Mouse (Mus musculus) kidney, postnatal 25 days (tissue): Measurements from ENCODE around the gene Ptprn2.

Source experiments
- DNase-seq, 2 experiments: peaks; one replicate each; pipeline ENCODE4 v3.0.0; 2021; ENCODE audit warnings: mixed read lengths in 2 of 2

The Ptprn2 gene

GRCm38 (mm10) chr12:116785731-116786130, 300.2 kb downstream of the Ptprn2 start:
- DNase-seq = no peak

DNA sequence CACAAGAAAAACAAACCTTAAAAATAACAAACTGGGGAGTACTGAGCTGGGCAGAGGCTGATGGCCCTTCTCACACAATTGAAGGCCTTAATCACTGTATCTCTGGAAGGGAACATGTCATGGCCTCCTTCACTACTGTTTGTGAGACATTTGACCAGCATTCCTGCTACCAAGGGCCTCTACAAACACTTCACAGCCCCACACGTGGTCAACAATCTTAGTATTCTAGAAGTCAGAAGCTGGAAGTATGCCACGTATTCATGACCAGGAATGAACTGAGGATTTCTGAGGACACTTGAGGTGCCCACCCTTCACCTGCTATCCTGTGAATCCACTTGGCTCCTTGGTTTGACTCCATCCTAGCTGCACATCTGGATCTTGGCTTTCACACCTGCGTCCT, 302.8 kb downstream of the Ptprn2 start:
- DNase-seq = no peak

GRCm38 (mm10) chr12:116803331-116803730, 317.8 kb downstream of the Ptprn2 start:
- DNase-seq = no peak

DNA sequence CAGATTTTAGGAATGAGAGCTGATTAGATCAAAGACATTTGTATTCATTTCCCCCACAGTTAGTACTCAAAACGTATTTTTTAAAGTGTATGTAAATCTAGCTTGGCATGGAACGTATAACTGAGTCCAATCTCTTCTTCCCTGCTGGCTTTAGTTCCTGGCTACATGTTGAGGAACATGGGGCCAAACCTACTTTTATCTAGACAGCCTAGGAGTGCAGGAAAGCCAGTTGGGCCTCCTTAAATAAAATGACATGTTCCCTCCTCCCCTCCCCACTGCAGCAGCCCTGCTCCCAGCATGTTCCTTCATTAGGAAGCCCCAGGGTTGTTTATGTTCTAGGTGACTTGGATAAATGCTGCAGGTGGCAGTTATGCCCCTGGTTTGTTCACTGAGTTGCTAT, 319.2 kb downstream of the Ptprn2 start:
- DNase-seq = no peak

DNA sequence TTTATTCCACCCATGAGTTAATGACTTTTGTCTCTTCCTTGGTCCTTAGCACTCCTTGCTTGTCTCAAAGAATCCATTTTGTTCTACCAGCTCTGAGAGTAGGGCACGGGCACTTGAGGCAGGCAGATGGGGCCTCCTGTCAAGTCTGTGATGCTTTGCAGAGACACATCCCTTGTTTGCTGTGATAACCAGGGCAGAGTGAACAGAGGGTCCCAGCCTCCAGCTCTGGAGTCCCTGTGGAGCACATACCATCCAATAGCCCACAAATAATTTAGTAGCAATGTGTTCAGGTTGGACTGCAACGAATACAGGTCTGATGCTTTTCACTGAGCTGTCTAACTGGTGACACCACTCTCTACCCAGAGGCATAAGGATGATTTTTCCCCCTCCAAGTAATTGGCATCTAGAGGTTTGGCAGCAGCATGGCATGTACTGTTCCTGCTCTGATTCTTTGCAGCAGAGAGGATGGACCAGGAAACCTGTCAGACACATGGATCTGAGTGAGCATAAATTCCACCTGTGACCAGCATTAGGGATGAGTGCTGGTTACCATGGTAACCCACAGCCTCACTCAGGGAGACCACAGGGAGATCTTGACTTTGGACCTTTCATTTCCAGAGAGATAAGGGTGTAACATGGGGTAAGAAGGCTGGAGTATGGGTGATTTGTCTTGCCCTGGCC, 319.7 kb downstream of the Ptprn2 start:
- no peak for DNase-seq

DNA sequence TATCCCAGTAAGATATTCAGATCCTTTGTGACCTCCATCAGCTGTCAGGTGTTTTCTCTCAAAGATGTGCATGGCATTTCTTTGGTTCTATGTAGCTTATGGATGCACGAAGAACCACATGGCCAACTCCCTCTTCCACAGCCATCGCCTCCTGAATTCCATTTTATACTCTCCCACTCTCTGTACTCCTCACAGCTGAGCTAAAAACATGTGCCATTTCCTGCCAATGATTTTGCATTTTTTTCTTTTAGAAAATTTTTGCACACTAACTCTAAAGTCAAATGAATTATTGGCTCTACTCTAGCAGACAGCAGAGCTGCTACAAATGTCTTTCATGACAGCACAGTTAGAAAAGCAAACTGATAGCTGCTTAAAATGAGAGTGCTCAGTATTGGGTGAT, 320.6 kb downstream of the Ptprn2 start:
- no peak for DNase-seq

GRCm38 (mm10) chr12:116813012-116813411, 327.5 kb downstream of the Ptprn2 start:
- DNase-seq = no peak

DNA sequence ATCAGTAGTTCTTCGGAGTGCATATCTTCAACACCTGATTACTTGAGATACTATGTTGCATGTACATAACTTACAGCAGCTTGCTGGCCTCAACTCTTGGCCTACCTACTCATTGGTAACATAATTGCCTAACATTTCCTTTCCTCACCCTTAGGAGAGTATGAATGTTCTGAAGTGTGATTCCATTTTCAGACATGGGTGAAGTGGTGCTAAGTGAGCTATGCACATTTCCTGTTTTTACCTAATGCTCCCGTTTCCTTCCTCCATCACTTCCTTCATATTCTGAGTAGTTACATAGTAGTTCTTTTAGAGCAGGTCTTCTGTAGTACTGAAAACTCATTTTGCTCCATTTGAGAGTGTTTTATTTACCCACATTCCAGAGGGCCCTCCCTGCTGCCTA, 334.3 kb downstream of the Ptprn2 start:
- no peak for DNase-seq

GRCm38 (mm10) chr12:116823341-116823740, 337.8 kb downstream of the Ptprn2 start:
- DNase-seq = no peak

DNA sequence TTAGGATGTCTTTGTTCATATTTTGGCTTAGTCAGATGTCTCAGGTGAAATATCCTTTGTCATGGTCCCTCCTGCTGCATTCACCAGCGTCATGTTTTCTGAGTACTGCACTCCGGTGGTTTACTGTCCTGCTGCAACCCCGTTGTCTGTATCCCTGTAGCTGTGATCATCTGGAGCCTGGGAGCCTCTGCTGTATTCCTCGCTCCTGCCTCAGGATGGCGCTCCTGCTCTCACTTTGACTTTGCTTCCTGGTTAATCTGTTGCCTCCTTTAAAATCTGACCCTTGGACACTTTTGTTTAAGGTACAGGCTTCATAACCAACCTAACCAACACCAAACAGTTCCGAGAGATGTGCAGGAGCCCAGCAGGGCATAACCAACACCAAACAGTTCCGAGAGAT, 342.2 kb downstream of the Ptprn2 start:
- peak in 1 of 2 experiments; percentile 6 for DNase-seq

- DNase-seq = no peak
Measured at GRCm38 (mm10) chr12:116838611-116839192, 353.2 kb downstream of the Ptprn2 start.

- no peak for DNase-seq
Measured at GRCm38 (mm10) chr12:116842723-116843272, 357.3 kb downstream of the Ptprn2 start.

GRCm38 (mm10) chr12:116846220-116846619, 360.7 kb downstream of the Ptprn2 start:
- no peak for DNase-seq

DNA sequence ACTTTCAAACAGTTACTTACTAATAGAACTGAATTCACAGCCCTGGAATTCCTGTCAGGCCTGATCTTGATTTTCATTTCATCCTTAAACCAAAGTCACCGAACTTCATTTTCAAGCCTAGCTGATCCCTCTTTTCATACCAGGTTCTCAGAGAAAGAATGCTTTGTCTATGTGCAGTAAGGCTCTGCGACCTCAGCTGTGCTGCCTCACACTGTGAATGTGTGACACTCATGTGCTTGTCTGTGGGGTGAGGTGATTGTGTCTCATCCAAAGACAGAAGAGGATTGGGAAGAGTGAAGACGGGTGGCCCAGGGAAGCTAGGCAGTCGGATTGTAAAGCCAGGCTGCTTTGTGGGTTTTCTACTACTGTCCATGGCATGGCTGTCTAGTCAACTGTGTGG, 361.5 kb downstream of the Ptprn2 start:
- DNase-seq = no peak

- DNase-seq = no peak
Measured at GRCm38 (mm10) chr12:116856307-116856706, 370.8 kb downstream of the Ptprn2 start.

DNA sequence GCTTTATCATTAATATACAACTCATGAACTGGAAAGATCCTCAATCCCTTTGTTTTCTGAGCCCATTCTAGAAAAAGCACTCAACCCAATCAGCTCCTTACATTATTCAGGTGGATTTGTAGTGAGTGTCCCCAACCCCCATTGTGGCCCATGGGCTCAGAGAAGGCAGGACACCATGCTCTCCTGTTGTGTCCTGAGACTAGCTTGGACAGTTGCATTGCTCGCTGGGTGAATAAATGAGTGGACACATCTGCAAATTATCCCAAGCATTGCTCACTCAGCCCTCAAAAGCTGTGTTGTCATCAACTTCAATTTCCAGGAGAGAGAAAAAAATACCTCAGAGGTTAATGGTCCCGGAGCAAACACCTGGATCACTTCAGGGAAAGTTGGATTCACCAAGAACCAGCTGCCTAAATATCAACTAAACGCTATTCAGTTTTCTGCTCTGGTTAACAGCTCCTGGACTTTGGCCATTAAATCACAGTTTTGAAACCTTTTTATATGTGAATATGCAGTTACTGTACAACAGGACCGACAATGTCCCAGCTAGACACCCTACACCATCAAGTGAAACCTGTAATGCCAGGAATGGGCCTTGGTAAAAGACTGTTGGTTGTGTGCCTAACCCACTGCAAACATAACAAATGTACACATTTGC, 376.0 kb downstream of the Ptprn2 start:
- peak; percentile 19 to 37 for DNase-seq

DNA sequence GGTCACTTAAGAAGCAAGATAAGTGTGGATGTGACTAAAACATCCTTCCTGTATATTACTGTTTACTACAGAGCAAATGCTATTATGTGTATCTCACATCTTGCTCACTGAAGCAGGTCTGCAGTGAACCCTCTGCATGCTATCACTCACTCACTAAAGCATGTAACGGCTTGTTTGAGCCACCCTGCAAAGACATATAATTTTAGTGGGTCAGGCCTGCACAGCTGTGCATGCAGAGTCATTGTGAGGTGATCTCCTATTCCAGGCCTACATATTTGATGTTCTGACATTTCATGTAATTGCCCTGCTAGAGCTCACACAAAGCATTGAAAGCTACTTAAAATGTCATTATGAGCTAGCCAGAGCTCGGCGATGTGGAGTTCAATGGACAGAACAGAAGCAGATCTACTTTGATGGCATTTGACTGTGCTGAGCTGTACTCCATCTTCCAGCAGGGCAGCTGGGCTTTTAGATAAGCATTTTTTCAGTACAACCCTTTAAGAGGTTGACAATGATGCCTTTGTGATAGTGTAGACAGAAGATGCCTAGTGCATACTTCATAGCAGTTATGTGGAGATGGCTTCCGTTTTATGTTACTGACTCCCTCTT, 377.9 kb downstream of the Ptprn2 start:
- no peak for DNase-seq

GRCm38 (mm10) chr12:116873866-116874585, 388.5 kb downstream of the Ptprn2 start:
- no peak for DNase-seq

GRCm38 (mm10) chr12:116887496-116888281, 402.2 kb downstream of the Ptprn2 start:
- no peak for DNase-seq

GRCm38 (mm10) chr12:116888856-116889255, 403.3 kb downstream of the Ptprn2 start:
- no peak for DNase-seq

- DNase-seq = no peak
Measured at GRCm38 (mm10) chr12:116892584-116892983, 407.1 kb downstream of the Ptprn2 start.

GRCm38 (mm10) chr12:116896651-116897050, 411.1 kb downstream of the Ptprn2 start:
- no peak for DNase-seq
